Mouse (Mus musculus): ENCODE results near the gene Clec4g. TPM values are rescaled to one million over a fixed set of nuclear protein-coding genes. Genes with fewer than 3 reads are reported as not detected.

Gene Clec4g
- total and polyA plus RNA-seq, 3 experiments: not detected

DNA sequence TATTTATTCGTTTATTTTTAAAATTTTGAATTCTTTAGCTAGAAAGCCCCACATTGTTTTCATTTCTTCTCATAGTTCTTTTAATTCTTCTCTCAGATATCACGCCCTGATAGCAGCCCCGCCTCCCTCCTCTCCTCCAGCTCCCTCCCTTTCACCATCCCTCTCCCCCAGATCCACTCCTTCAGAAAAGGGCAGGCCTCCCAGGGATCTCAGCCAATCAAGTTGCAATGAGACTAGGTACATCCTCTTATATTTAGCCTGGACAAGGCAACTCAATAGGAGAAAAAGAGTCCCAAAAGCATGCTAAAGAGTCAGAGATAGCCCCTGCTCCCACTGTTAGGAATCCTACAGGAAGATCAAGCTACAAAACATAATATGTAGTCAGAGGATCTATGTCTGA lies 45.8 kb downstream of the Clec4g start:
- Histone ChIP-seq H3K4me1 (ENCODE audit: control insufficient read depth in 1 of 2, insufficient read depth in 2 of 2) (peaks cover 0 to 32% of the 10 kb centered on the region in 2 experiments; a peak in 2 of 4 replicates), H3K27me3 (replicated peaks) (peaks cover 25% of the 10 kb centered on the region), H3K4me3 (replicated peaks in 1 of 3; ENCODE audit: low read depth in 2 of 3, low read length in 2 of 3, poor library complexity in 1 of 3) (no peak overlapping the region), H3K36me3 (replicated peaks in 1 of 2; ENCODE audit: control insufficient read depth in 1 of 2, insufficient read depth in 1 of 2, low read length in 1 of 2) (peaks cover 10 to 14% of the 10 kb centered on the region in 2 experiments), H3K27ac (ENCODE audit: insufficient read depth, low read depth) (no peak overlapping the region), H3K9me3 (replicated peaks; ENCODE audit: low read length) (no peaks in the 10 kb centered on the region), H3K79me2 (replicated peaks; ENCODE audit: control insufficient read depth, extremely low read depth, insufficient read depth, poor library complexity, severe bottlenecking) (peaks cover 21% of the 10 kb centered on the region; the same call in 1 of the 2 replicates), H3K4me2 (ENCODE audit: insufficient read depth, low read depth, poor library complexity, severe bottlenecking) (no peak overlapping the region), H3K9ac (ENCODE audit: insufficient read depth, low read depth) (no peak overlapping the region)
- dilution Hi-C loops (cut with MboI; ENCODE audit: extremely low pct_ligation_motif_present, extremely low pct_unique_long_range_greater_than_20kb, low sequenced_read_pairs): no loop called here
- TF ChIP-seq SIN3A (IDR thresholded peaks at IDR 0.05; ENCODE audit: low read length) (no peak), CHD1 (IDR thresholded peaks at IDR 0.05; ENCODE audit: low read depth, low read length) (no peak), EP300 (IDR thresholded peaks at IDR 0.05; ENCODE audit: low read length) (no peak), ZC3H11A (IDR thresholded peaks at IDR 0.05; ENCODE audit: low read depth, low read length) (no peak), BHLHE40 (IDR thresholded peaks at IDR 0.05; ENCODE audit: low read depth, low read length) (no peak), MXI1 (IDR thresholded peaks at IDR 0.05; ENCODE audit: low read depth, low read length) (no peak), CHD2 (IDR thresholded peaks at IDR 0.05; ENCODE audit: low read length) (no peak), NRF1 (IDR thresholded peaks at IDR 0.05; ENCODE audit: low read depth, low read length) (no peak), USF2 (conservative IDR thresholded peaks at IDR 0.05; ENCODE audit: low read depth, low read length) (no peak), POLR2AphosphoS2 (IDR thresholded peaks at IDR 0.05; ENCODE audit: low read depth, low read length) (no peak), MAZ (IDR thresholded peaks at IDR 0.05; ENCODE audit: low read depth, low read length) (no peak), CTCF (conservative IDR thresholded peaks at IDR 0.05 in 1 of 2, IDR thresholded peaks at IDR 0.05 in 1 of 2; ENCODE audit: low read depth in 2 of 2, low read length in 2 of 2) (no peak), TBP (conservative IDR thresholded peaks at IDR 0.05; ENCODE audit: low read depth, low read length) (no peak), MYC (IDR thresholded peaks at IDR 0.05; ENCODE audit: low read depth, low read length) (no peak), MEF2A (IDR thresholded peaks at IDR 0.05; ENCODE audit: borderline replicate concordance, low read depth, low read length) (no peak), ZMIZ1 (IDR thresholded peaks at IDR 0.05; ENCODE audit: low read depth, low read length) (no peak), KAT2A (IDR thresholded peaks at IDR 0.05; ENCODE audit: insufficient replicate concordance, low read length) (no peak), MAX (IDR thresholded peaks at IDR 0.05; ENCODE audit: low read length) (no peak), RAD21 (IDR thresholded peaks at IDR 0.05; ENCODE audit: low read depth, low read length) (no peak), ELF1 (IDR thresholded peaks at IDR 0.05; ENCODE audit: low read depth, low read length) (no peak)
- DNase-seq (ENCODE audit: extremely low read depth): no peak
- in situ Hi-C loops (cut with MboI; ENCODE audit: low pct_ligation_motif_present, low pct_unique_long_range_greater_than_20kb, low sequenced_read_pairs): loop anchor here (5.0 to 10.0 kb wide), 4 partner anchors 47 to 320 kb away; partner anchors contain the start of genes A430078G23Rik, Pcp2 and Pex11g

- H3K9me3 ChIP-seq (replicated peaks; ENCODE audit: low read length): no peaks in the 10 kb centered on the region
- H3K4me2 ChIP-seq (ENCODE audit: insufficient read depth, low read depth, poor library complexity, severe bottlenecking): peak within 1 kb of the TSS; percentile 55
- 0 out of 2 replicates have a peak within 1 kb of the TSS, but pooled peaks have one; percentile 1 for H3K9ac ChIP-seq (ENCODE audit: insufficient read depth, low read depth)
- H3K79me2 ChIP-seq (replicated peaks; ENCODE audit: control insufficient read depth, extremely low read depth, insufficient read depth, poor library complexity, severe bottlenecking): peaks cover 6% of the 10 kb centered on the region; the same call in 1 of the 2 replicates
- TF ChIP-seq CTCF (conservative IDR thresholded peaks at IDR 0.05 in 1 of 2, IDR thresholded peaks at IDR 0.05 in 1 of 2; ENCODE audit: low read depth in 2 of 2, low read length in 2 of 2) (peak; percentile 87 to 94), BHLHE40 (IDR thresholded peaks at IDR 0.05; ENCODE audit: low read depth, low read length) (peak; percentile 38; the same call in 1 of the 2 replicates), MAZ (IDR thresholded peaks at IDR 0.05; ENCODE audit: low read depth, low read length) (no peak), RAD21 (IDR thresholded peaks at IDR 0.05; ENCODE audit: low read depth, low read length) (peak; percentile 90), NELFE (IDR thresholded peaks at IDR 0.05; ENCODE audit: low read depth, low read length) (0 out of 2 replicates have a peak, but pooled peaks have one; percentile 25), USF1 (IDR thresholded peaks at IDR 0.05; ENCODE audit: low read depth, low read length) (no peak), MAX (IDR thresholded peaks at IDR 0.05; ENCODE audit: low read length) (0 out of 2 replicates have a peak, but pooled peaks have one; percentile 32), UBTF (IDR thresholded peaks at IDR 0.05; ENCODE audit: low read depth, low read length) (no peak), ZC3H11A (IDR thresholded peaks at IDR 0.05; ENCODE audit: low read depth, low read length) (peak; percentile 49), SMC3 (IDR thresholded peaks at IDR 0.05; ENCODE audit: low read depth, low read length) (peak; percentile 91)
- peaks cover 0 to 13% of the 10 kb centered on the region in 2 experiments; a peak in 2 of 4 replicates for H3K4me1 ChIP-seq (ENCODE audit: control insufficient read depth in 1 of 2, insufficient read depth in 2 of 2)
- in situ Hi-C loops (cut with MboI; ENCODE audit: low pct_ligation_motif_present, low pct_unique_long_range_greater_than_20kb, low sequenced_read_pairs): loop anchor here (5.0 to 10.0 kb wide), 4 partner anchors 45 to 317 kb away; partner anchors contain the start of genes A430078G23Rik, Pcp2 and Pex11g
- H3K4me3 ChIP-seq (replicated peaks in 1 of 3; ENCODE audit: low read depth in 2 of 3, low read length in 2 of 3, poor library complexity in 1 of 3): peak within 1 kb of the TSS; percentile 34 to 58 (median 48)
- H3K36me3 ChIP-seq (replicated peaks in 1 of 2; ENCODE audit: control insufficient read depth in 1 of 2, insufficient read depth in 1 of 2, low read length in 1 of 2): no peaks in the 10 kb centered on the region
- dilution Hi-C loops (cut with MboI; ENCODE audit: extremely low pct_ligation_motif_present, extremely low pct_unique_long_range_greater_than_20kb, low sequenced_read_pairs): no loop called here
- DNase-seq (ENCODE audit: extremely low read depth): peak; percentile 73
- no peak within 1 kb of the TSS for H3K27ac ChIP-seq (ENCODE audit: insufficient read depth, low read depth)
- peaks cover 25% of the 10 kb centered on the region for H3K27me3 ChIP-seq (replicated peaks)
Observed at GRCm38 (mm10) chr8:3671980-3672491, 48.4 kb downstream of the Clec4g start, which contains the start of gene Fcor. Gene Fcor (minus strand): TSS chr8:3672362.

All from CH12.LX (cell line).